Mouse (Mus musculus) brown adipose tissue, adult 24 weeks (tissue): Measurements from ENCODE around the gene Gm21974. TPM values are rescaled to one million over a fixed set of nuclear protein-coding genes. Genes with fewer than 3 reads are reported as not detected.

Experiments used
- H3K27ac ChIP-seq: fragments of 200-500 bp; replicated peaks from 2 replicates; pipeline ENCODE4 v1.5.1; 2012; ENCODE audit warnings: low read depth, mild to moderate bottlenecking, low read length
- H3K4me1 ChIP-seq: fragments of 200-500 bp; 2 replicates; pipeline ENCODE4 v1.6.1; 2012; ENCODE audit warnings: low read length, mixed read lengths; ENCODE audit not compliant: control insufficient read depth, insufficient read depth, insufficient read length
- H3K4me3 ChIP-seq: fragments of 200-500 bp; 2 replicates; pipeline ENCODE4 v1.5.1; 2012; ENCODE audit warnings: low read depth, mild to moderate bottlenecking, low read length, moderate library complexity; ENCODE audit not compliant: insufficient read depth
- polyA plus RNA-seq: library from polyadenylated mRNA; stranded (reverse); fragments of >200 nt; gene quantifications from 2 replicates; pipeline ENCODE4 v1.2.4, GENCODE M21; 2012; ENCODE audit not compliant: missing spikeins, insufficient read depth, insufficient read length

Gene Gm21974
- polyA plus RNA-seq, 1 experiment, result not detected

GRCm38 (mm10) chr7:127837473-127837872 is 57.8 kb downstream of the Gm21974 start:
- Histone ChIP-seq H3K4me3 (no peak overlapping the region), H3K27ac (no peak overlapping the region), H3K4me1 (no peaks in the 10 kb centered on the region)

Other genes starting within 250 kb of the Gm21974 start
- gene Bcl7c, start 186.5 kb downstream of the Gm21974 start, polyA plus RNA-seq, result 15.7 and 17.4 TPM in 2 replicates
- 7.3 and 10.5 TPM in 2 replicates for gene Ctf1, start 182.7 kb downstream of the Gm21974 start, polyA plus RNA-seq
- not detected in 2 replicates for gene Ctf2, start 163.3 kb downstream of the Gm21974 start, polyA plus RNA-seq
- 2.7 and 3.2 TPM in 2 replicates for gene Fbxl19, start 150.9 kb downstream of the Gm21974 start, polyA plus RNA-seq
- 16.8 and 23.1 TPM in 2 replicates for gene Orai3, start 125.6 kb downstream of the Gm21974 start, polyA plus RNA-seq
- 11.7 and 13.6 TPM in 2 replicates for gene Setd1a, start 118.8 kb downstream of the Gm21974 start, polyA plus RNA-seq
- 0.54 TPM in 1 of 2 replicates, not detected in the other for gene Gm49388, start 109.8 kb downstream of the Gm21974 start, polyA plus RNA-seq
- 39.6 and 47.1 TPM in 2 replicates for gene Hsd3b7, start 94.8 kb downstream of the Gm21974 start, polyA plus RNA-seq
- gene Stx4a, start 71.2 kb downstream of the Gm21974 start, polyA plus RNA-seq, result 89.1 and 91.8 TPM in 2 replicates
- gene Stx1b, start 70.9 kb downstream of the Gm21974 start, polyA plus RNA-seq, result 4.8 and 8.4 TPM in 2 replicates
- gene Zfp646, start 19.2 kb downstream of the Gm21974 start, polyA plus RNA-seq, result 6.3 and 6.8 TPM in 2 replicates
- gene Zfp668, start 18.6 kb downstream of the Gm21974 start, polyA plus RNA-seq, result 1.4 TPM in 2 replicates
- 0.67 and 1.1 TPM in 2 replicates for gene Prss53, start 4.5 kb downstream of the Gm21974 start, polyA plus RNA-seq
- 72.3 and 86.0 TPM in 2 replicates for gene Vkorc1, start 163 bp upstream of the Gm21974 start, polyA plus RNA-seq
- 202 and 239 TPM in 2 replicates for gene Bckdk, start 8.6 kb upstream of the Gm21974 start, polyA plus RNA-seq
- 17.9 and 21.4 TPM in 2 replicates for gene Kat8, start 17.1 kb upstream of the Gm21974 start, polyA plus RNA-seq
- gene Prss8, start 34.6 kb upstream of the Gm21974 start, polyA plus RNA-seq, result 0.79 TPM in 1 of 2 replicates, not detected in the other
- 20.2 and 23.7 TPM in 2 replicates for gene Prss36, start 51.3 kb upstream of the Gm21974 start, polyA plus RNA-seq
- 250 and 260 TPM in 2 replicates for gene Fus, start 72.0 kb upstream of the Gm21974 start, polyA plus RNA-seq
- gene Pycard, start 98.4 kb upstream of the Gm21974 start, polyA plus RNA-seq, result 0.79 and 3.6 TPM in 2 replicates
- 0.48 and 2.6 TPM in 2 replicates for gene Trim72, start 108.5 kb upstream of the Gm21974 start, polyA plus RNA-seq
- 4.6 and 6.0 TPM in 2 replicates for gene Itgam, start 167.2 kb upstream of the Gm21974 start, polyA plus RNA-seq
- not detected in 2 replicates for gene Gm49368, start 167.2 kb upstream of the Gm21974 start, polyA plus RNA-seq
- gene Itgax, start 234.1 kb upstream of the Gm21974 start, polyA plus RNA-seq, result 0.75 TPM in 1 of 2 replicates, not detected in the other